Comparison of ENCODE assay signal across 27 mouse cellular contexts in genomic region chr6:46166837-46167236, GRCm38 (mm10).
"Had no signal": no experiment of that assay in that cellular context is flagged by ENCODE, and none has a peak within 500 bp of the region (broad histone marks: within the 10 kb centered on the region; RNA-seq: fewer than 3 reads in every experiment).

No protein-coding gene starts in this region.

- H3K36me3 ChIP-seq: heart, embryonic 10.5 days; heart, embryonic 12.5 days; hindbrain, embryonic 13.5 days; hindbrain, embryonic 15.5 days; kidney, embryonic 15.5 days; limb, embryonic 10.5 days; limb, embryonic 12.5 days; liver, embryonic 13.5 days; liver, embryonic 15.5 days had no signal

- H3K4me3 ChIP-seq: gastrocnemius, adult 2 months; heart, embryonic 10.5 days; heart, embryonic 12.5 days; hindbrain, embryonic 13.5 days; hindbrain, embryonic 15.5 days; kidney, embryonic 15.5 days; layer of hippocampus, adult 2 months; left cerebral cortex, adult 2 months; limb, embryonic 10.5 days; limb, embryonic 12.5 days; liver, embryonic 13.5 days; liver, embryonic 15.5 days had no signal

- H3K9ac ChIP-seq: heart, embryonic 12.5 days; hindbrain, embryonic 13.5 days; hindbrain, embryonic 15.5 days; kidney, embryonic 15.5 days; limb, embryonic 12.5 days; liver, embryonic 13.5 days; liver, embryonic 15.5 days; liver, postnatal 0 days had no signal

- H3K9me3 ChIP-seq: heart, embryonic 10.5 days; heart, embryonic 12.5 days; hindbrain, embryonic 13.5 days; hindbrain, embryonic 15.5 days; kidney, embryonic 15.5 days; limb, embryonic 10.5 days; limb, embryonic 12.5 days; liver, embryonic 13.5 days; liver, embryonic 15.5 days had no signal

- H3K4me1 ChIP-seq: heart, embryonic 10.5 days; heart, embryonic 12.5 days; hindbrain, embryonic 13.5 days; hindbrain, embryonic 15.5 days; kidney, embryonic 15.5 days; limb, embryonic 10.5 days; limb, embryonic 12.5 days; liver, embryonic 13.5 days; liver, embryonic 15.5 days had no signal

- H3K27me3 ChIP-seq: heart, embryonic 12.5 days; hindbrain, embryonic 13.5 days; hindbrain, embryonic 15.5 days; kidney, embryonic 15.5 days; limb, embryonic 12.5 days; liver, embryonic 13.5 days; liver, embryonic 15.5 days had no signal

- ATAC-seq: hindbrain, postnatal 0 days; intestine, embryonic 16.5 days; liver, postnatal 0 days had no signal

- H3K27ac ChIP-seq: gastrocnemius, adult 2 months; heart, embryonic 10.5 days; hindbrain, embryonic 13.5 days; hindbrain, embryonic 15.5 days; hindbrain, postnatal 0 days; kidney, embryonic 15.5 days; kidney, postnatal 0 days; layer of hippocampus, adult 2 months; left cerebral cortex, adult 2 months; limb, embryonic 10.5 days; limb, embryonic 12.5 days; liver, embryonic 13.5 days; liver, embryonic 15.5 days had no signal

- H3K4me2 ChIP-seq: heart, embryonic 12.5 days; hindbrain, embryonic 13.5 days; hindbrain, embryonic 15.5 days; kidney, embryonic 15.5 days; limb, embryonic 12.5 days; liver, embryonic 11.5 days; liver, embryonic 13.5 days; liver, embryonic 15.5 days had no signal

- DNase-seq: gastrocnemius, adult 2 months; gastrocnemius, postnatal 10 days; gastrocnemius, postnatal 25 days; heart, adult 18-20 months; heart, postnatal 10 days; kidney, adult 11 months; kidney, adult 2 months; kidney, adult 9 months; kidney, postnatal 14 days; kidney, postnatal 36 days; liver; liver, embryonic 13.5 days; liver, postnatal 0 days had no signal
